Mouse (Mus musculus) spleen, postnatal 14 days (tissue): ENCODE results near the gene Pdap1.
"Not testable (repeated sequence)": the region's sequence is repeated elsewhere in the genome, so short reads cannot be mapped to it uniquely, and the experiment has no call there.

ENCODE experiments used
- DNase-seq, 2 experiments: peaks; one replicate each; pipeline ENCODE4 v3.0.0; 2021 to 2022; ENCODE audit warnings: low spot score in 2 of 2

The Pdap1 gene

GRCm38 (mm10) chr5:145083201-145083600 lies 56.8 kb downstream of the Pdap1 start:
- not testable (repeated sequence) for DNase-seq

DNA sequence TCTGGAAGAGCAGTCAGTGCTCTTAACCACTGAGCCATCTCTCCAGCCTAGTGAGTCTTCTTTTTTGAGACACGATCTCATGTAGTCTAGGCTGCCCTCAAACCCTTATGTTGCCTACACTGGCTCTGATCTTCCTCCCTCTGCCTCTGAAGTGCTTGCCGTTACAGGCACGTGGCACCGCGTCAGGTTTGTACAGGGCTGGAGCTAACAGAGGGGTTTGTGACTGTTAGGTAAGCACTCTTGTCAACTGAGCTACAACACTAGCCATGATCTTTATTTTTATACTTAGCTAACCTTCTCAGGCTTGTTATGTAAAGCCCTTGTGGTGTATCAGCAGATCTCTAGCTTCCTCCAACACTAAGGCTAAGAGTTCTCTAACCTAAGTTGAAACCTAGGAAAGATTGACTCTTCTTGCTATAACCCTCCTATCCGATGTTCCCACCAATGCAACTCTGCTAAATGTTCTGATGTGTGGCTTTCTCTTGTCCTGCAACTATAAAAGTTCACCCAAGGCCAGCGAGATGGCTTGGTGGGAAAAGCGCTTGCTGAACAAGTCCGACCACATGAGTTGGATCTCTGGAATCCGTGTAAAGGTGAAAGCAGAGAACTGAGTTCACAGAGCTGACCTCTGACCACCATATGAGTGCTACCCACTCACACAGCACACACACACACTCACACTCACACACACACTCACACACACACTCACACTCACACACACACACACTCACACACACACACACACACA lies 58.0 kb downstream of the Pdap1 start:
- DNase-seq: no peak
